Mouse (Mus musculus) embryonic fibroblast, embryonic 13.5 days (primary cell): ENCODE measurements around the gene Cubn.

ENCODE experiments used
- CTCF ChIP-seq: IDR thresholded peaks from 2 replicates; pipeline ENCODE4 v1.5.1; 2011; ENCODE audit warnings: mild to moderate bottlenecking, control low read depth, low read length, moderate library complexity, borderline replicate concordance; ENCODE audit not compliant: insufficient read depth
- POLR2A ChIP-seq: IDR thresholded peaks from 2 replicates; pipeline ENCODE4 v1.6.1; 2011; ENCODE audit warnings: low read depth, mild to moderate bottlenecking, control low read depth, low read length, moderate library complexity

- no peak for TF ChIP-seq POLR2A
- 0 out of 2 replicates have a peak, but pooled peaks have one; percentile 10 for TF ChIP-seq CTCF
Measured at GRCm38 (mm10) chr2:13264875-13265274, 226.7 kb downstream of the Cubn start.
